Mouse (Mus musculus) right cerebral cortex, adult 18-20 months (tissue): Measurements from ENCODE around the gene Olfr1214.
"Not testable (repeated sequence)": the region's sequence is repeated elsewhere in the genome, so short reads cannot be mapped to it uniquely, and the experiment has no call there.

ENCODE experiments used
- DNase-seq: peaks from one replicate; pipeline ENCODE4 v3.0.0; 2022; ENCODE audit warnings: mixed read lengths

Gene Olfr1214

GRCm38 (mm10) chr2:88992553-88992952 is at the start of gene Olfr1214:
Olfr1214 (minus strand) TSS chr2:88992653.
- no peak for DNase-seq

GRCm38 (mm10) chr2:89031965-89032364 is 39.5 kb upstream of the Olfr1214 start, which contains the start of gene Olfr1217:
Olfr1217 (minus strand) TSS chr2:89032065.
- no peak for DNase-seq

- not testable (repeated sequence) for DNase-seq
Measured at GRCm38 (mm10) chr2:89021436-89021835, 29.0 kb upstream of the Olfr1214 start.

GRCm38 (mm10) chr2:89018240-89018639 is 25.8 kb upstream of the Olfr1214 start, which contains the start of gene Olfr1216:
Olfr1216 (minus strand) TSS chr2:89018340.
- DNase-seq = no peak

GRCm38 (mm10) chr2:89006873-89007272 is 14.4 kb upstream of the Olfr1214 start, which contains the start of gene Olfr1215:
Olfr1215 (minus strand) TSS chr2:89006973.
- no peak for DNase-seq

GRCm38 (mm10) chr2:88980181-88980580 is 12.3 kb downstream of the Olfr1214 start, which contains the start of gene Gm13762:
Gm13762 (minus strand) TSS chr2:88980281.
- DNase-seq = no peak

- no peak for DNase-seq
Measured at GRCm38 (mm10) chr2:88953669-88954068, 38.8 kb downstream of the Olfr1214 start, which contains the start of gene Olfr1212. Olfr1212 (plus strand) TSS chr2:88953969.

- DNase-seq = no peak
Measured at GRCm38 (mm10) chr2:88938011-88938410, 54.4 kb downstream of the Olfr1214 start, which contains the start of gene Olfr1211. Olfr1211 (minus strand) TSS chr2:88938111.
